10 mouse cellular contexts compared by ENCODE assay signal in genomic region chr11:55323854-55324253, GRCm38 (mm10). TPM values are rescaled to one million over a fixed set of nuclear protein-coding genes. Genes with fewer than 3 reads are reported as not detected.
DNase-seq lines count a peak whose midpoint lies in the region; ATAC-seq and TF ChIP-seq lines count a peak whose summit lies in the region.
"Had no signal": no experiment of that assay in that cellular context is flagged by ENCODE, and none has a peak within 500 bp of the region (broad histone marks: within the 10 kb centered on the region; RNA-seq: fewer than 3 reads in every experiment).

No protein-coding gene starts in this region.

- no peaks in the 10 kb centered on the region for H3K9me3 ChIP-seq in stomach, postnatal 0 days (ENCODE audit: control insufficient read depth, low read length)
- H3K9me3 ChIP-seq: hindbrain, embryonic 12.5 days; liver, embryonic 12.5 days had no signal

- no peaks in the 10 kb centered on the region for H3K36me3 ChIP-seq in stomach, postnatal 0 days (ENCODE audit: control insufficient read depth, insufficient read depth, low read length)
- H3K36me3 ChIP-seq: hindbrain, embryonic 12.5 days; liver, embryonic 12.5 days had no signal

- DNase-seq in embryo, embryonic 9.5 days (ENCODE audit: extremely low spot score) = peak; percentile 10
- DNase-seq in embryo, embryonic 10 days (ENCODE audit: low spot score) = no peak
- DNase-seq in WW6 (ENCODE audit: low read depth, low spot score) (peak; percentile 77), adipocyte (ENCODE audit: low spot score) (no peak)
- DNase-seq in frontal cortex, postnatal 10 days (ENCODE audit: low spot score in 2 of 2) = peak; percentile 18 to 40
- DNase-seq in left cerebral cortex, adult 9 months (ENCODE audit: low spot score in 2 of 2) = peak; percentile 16 to 75
- DNase-seq in stomach, postnatal 0 days (ENCODE audit: low spot score) = no peak
- no peak for DNase-seq in adrenal gland, postnatal 25 days

- no peaks in the 10 kb centered on the region for H3K27me3 ChIP-seq in stomach, postnatal 0 days (ENCODE audit: control insufficient read depth, insufficient read depth, low read length)
- H3K27me3 ChIP-seq: hindbrain, embryonic 12.5 days; liver, embryonic 12.5 days had no signal

- TF ChIP-seq CTCF in stomach, postnatal 0 days (IDR thresholded peaks at IDR 0.05; ENCODE audit: low read depth) = no peak

- no peak overlapping the region for H3K9ac ChIP-seq in stomach, postnatal 0 days (ENCODE audit: low read length)
- H3K9ac ChIP-seq: hindbrain, embryonic 12.5 days; liver, embryonic 12.5 days had no signal

- TF ChIP-seq EP300 in stomach, postnatal 0 days (optimal IDR thresholded peaks at IDR 0.05) = no peak

- no peak overlapping the region for H3K27ac ChIP-seq in stomach, postnatal 0 days (replicated peaks)
- H3K27ac ChIP-seq: hindbrain, embryonic 12.5 days; liver, embryonic 12.5 days had no signal

- WGBS in stomach, postnatal 0 days = 62% methylated on average over 8 of the region's 8 CpGs

- no peak overlapping the region for H3K4me2 ChIP-seq in stomach, postnatal 0 days (replicated peaks; ENCODE audit: low read depth)
- H3K4me2 ChIP-seq: hindbrain, embryonic 12.5 days; liver, embryonic 12.5 days had no signal

- no peak for ATAC-seq in stomach, postnatal 0 days (ENCODE audit: low FRiP score, low TSS enrichment)
- ATAC-seq: liver, embryonic 12.5 days had no signal

- H3K4me1 ChIP-seq in stomach, postnatal 0 days (replicated peaks; ENCODE audit: control insufficient read depth, insufficient read depth) = no peaks in the 10 kb centered on the region
- H3K4me1 ChIP-seq: liver, embryonic 12.5 days had no signal

- H3K4me3 ChIP-seq in stomach, postnatal 0 days (ENCODE audit: low read depth, low read length) = no peak overlapping the region
- H3K4me3 ChIP-seq: hindbrain, embryonic 12.5 days; liver, embryonic 12.5 days had no signal

RNA-seq across cellular contexts. Expression of gene Fat2, which starts 12.5 kb away (rescaled TPM):
- 0.61 and 0.69 TPM in 2 replicates for polyA plus RNA-seq in stomach, postnatal 0 days (2015; fragmentation: Nextera tagmentation; extraction: Ambion mirVana)
- total RNA-seq in adrenal gland, postnatal 25 days (2021) = 0.19 TPM in 1 of 2 replicates, not detected in the other
- polyA plus RNA-seq: liver, embryonic 12.5 days had no signal

Comparison
In these comparisons a context has a peak if more than half of its experiments do, and no peak if none do; other contexts are left out.
1. DNase-seq: peak in embryo, embryonic 9.5 days (single experiment), WW6 (single experiment), frontal cortex, postnatal 10 days (2 of 2) and left cerebral cortex, adult 9 months (2 of 2); none in embryo, embryonic 10 days (single experiment), stomach, postnatal 0 days (single experiment), adrenal gland, postnatal 25 days (single experiment) and adipocyte (single experiment).